Mouse (Mus musculus) embryonic fibroblast, embryonic 13.5 days (primary cell): ENCODE measurements around the gene Gm27179. TPM values are rescaled to one million over a fixed set of nuclear protein-coding genes. Genes with fewer than 3 reads are reported as not detected.
"Not testable (repeated sequence)": the region's sequence is repeated elsewhere in the genome, so short reads cannot be mapped to it uniquely, and the experiment has no call there.

Experiments
- H3K27ac ChIP-seq: 2 replicates; pipeline ENCODE4 v1.5.1; 2012; ENCODE audit warnings: low read length, control low read depth, inconsistent platforms; ENCODE audit not compliant: insufficient read depth
- H3K4me1 ChIP-seq: 2 replicates; pipeline ENCODE4 v1.6.1; 2011; ENCODE audit warnings: low read length; ENCODE audit not compliant: control insufficient read depth, insufficient read depth
- H3K4me3 ChIP-seq: 2 replicates; pipeline ENCODE4 v1.5.1; 2011; ENCODE audit warnings: mild to moderate bottlenecking, control low read depth, low read length; ENCODE audit not compliant: insufficient read depth
- polyA plus RNA-seq: library from polyadenylated mRNA; stranded (reverse); fragments of >200 nt; gene quantifications from 2 replicates; pipeline ENCODE4 v1.2.4, GENCODE M21; 2011; ENCODE audit warnings: low read depth; ENCODE audit not compliant: missing spikeins, insufficient read length

Gm27179 gene
- polyA plus RNA-seq, 1 experiment, result not detected

DNA sequence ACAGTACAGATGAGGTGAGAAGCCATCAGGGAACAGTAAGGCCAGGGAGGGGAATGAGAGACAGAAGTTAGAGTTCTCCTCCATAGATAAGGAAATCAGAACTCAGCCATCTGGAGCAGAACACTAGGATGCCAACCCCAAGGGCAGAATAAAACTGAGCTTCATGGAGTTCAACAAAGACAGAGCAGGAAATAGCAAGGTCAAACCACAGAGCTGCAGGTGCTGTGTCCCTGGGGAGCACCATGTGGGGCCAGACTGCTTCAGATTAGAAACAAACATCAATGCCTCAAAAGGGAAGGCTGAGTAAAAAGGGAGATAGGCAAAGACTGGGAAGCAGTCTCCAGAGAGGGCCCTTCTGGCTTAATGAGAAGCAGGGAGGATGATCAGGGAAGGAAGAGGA lies 16.1 kb downstream of the Gm27179 start:
- not testable (repeated sequence) for H3K27ac ChIP-seq, H3K4me3 ChIP-seq, H3K4me1 ChIP-seq

DNA sequence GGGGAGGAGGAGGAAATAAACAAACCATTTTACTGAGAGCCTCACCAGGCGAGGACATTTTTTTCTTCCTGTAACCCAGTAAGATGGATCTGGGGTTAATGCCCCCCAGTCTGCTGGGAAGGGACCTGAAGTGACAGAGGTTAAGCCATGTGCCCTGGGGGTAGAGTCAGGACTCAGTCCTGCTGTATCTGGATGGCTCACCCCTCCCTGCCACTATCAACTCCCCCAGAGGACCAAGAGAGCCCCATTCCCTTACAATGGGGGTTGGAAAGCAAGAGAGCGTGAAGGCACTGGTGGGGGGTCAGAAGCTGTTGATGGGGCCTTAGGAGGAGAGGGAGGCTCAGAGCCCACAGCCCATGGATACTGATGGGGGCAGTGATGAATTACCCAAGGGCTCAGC lies 17.4 kb downstream of the Gm27179 start:
- H3K4me3 ChIP-seq, H3K27ac ChIP-seq, H3K4me1 ChIP-seq: not testable (repeated sequence)

DNA sequence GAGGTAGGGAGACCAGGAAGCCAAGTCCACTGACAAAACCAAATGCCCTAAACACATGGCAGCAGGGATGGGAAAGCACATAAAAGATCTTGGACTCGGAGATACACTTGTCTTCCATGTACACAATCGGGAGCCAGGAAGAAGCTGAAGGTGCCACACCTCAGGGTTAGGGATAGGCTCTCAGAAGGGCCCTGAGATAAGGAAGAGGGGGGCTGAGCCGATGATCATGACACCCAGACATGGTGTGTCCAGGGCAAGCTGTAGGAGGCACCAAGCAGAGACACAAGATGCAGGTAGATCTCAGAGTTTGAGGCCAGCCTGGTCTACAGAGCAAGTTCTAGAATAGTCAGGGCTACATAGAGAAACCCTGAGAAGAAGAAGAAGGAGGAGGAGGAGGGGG lies 17.8 kb downstream of the Gm27179 start:
- not testable (repeated sequence) for H3K27ac ChIP-seq, H3K4me1 ChIP-seq, H3K4me3 ChIP-seq

DNA sequence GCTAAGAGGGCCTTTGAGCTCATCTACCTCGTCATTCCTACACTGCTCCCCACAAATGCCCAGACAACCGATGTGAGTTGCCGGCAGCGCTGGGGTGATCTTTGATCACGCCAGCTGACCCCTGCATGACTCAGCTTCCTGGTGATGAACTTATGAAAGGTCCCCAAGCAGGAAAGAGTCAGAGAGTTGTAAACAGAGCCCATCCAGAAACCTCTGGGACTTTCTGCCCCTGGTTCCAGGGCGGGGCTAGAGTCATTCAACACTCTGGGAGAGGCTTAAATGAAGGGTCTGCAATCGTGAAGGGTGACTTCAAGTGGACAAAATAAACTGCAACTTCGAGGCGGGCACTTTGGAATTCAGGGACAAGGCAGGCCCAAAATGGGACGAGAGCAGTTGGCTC lies 24.3 kb downstream of the Gm27179 start:
- not testable (repeated sequence) for H3K4me1 ChIP-seq, H3K27ac ChIP-seq, H3K4me3 ChIP-seq

DNA sequence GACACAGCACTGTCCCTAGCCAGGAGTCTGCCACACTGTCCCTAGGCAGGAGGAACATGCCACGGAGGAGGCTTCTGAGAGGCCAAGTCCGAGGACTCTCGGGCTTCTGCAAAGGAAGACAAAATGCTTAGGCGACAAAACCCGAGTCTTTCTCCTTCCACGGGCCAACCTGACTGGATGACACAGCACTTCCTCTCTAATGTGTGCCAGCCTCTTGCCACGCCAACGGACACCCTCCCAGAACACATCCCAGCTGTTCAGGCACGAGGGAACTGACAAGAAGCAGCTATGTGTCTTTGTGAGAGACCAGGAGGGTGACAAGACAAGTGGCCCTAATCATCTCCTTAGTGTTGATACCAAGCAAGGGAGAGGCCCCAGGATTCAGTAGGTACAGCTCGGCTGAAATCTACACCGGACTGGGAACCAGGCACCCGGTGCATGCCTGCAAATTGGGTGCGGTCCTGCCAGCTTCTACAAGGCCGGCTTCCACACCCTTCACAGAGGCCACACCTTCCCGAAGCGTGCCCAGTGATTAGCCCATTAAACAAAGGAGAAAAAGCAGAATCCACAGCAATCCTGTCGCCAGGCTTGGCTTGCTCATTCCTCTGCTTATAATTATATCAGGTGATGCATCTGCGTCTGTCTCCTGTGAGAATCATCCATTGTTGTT lies 26.7 kb downstream of the Gm27179 start:
- H3K4me3 ChIP-seq, H3K27ac ChIP-seq, H3K4me1 ChIP-seq: not testable (repeated sequence)

DNA sequence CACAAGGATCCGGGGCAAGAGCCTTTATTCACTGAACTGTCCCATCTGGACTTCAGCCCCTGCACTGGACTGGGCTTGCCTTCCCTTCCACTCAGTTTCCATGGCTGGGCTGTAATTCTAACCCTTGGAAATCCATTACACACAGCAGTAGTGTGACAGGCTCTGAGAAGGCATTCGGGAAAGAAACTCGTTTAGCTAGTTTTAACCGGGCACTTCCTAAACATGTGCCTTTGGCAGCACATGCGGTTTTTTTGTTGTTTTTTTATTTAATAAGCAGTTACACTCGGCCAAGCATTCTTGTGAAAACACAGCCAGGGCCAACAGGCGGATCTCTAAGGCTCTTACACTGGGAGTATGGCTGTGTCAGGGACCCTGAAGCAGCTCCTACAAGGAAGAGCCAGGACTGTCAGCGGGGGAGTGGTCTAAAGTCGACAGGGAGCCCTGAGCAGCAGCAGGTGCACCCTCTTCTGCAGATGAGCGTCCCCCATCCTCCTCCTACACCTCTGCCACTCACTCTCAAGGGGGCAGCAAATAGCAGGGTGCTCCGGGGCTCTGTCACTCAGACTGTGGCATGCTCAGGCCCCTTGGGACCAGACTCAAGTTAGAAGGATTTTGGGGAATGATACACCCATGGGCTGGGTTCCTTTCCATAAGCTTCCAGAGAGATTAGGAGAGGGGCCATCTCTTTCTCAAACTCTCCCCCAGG lies 38.3 kb downstream of the Gm27179 start:
- H3K27ac ChIP-seq, H3K4me3 ChIP-seq, H3K4me1 ChIP-seq: not testable (repeated sequence)

DNA sequence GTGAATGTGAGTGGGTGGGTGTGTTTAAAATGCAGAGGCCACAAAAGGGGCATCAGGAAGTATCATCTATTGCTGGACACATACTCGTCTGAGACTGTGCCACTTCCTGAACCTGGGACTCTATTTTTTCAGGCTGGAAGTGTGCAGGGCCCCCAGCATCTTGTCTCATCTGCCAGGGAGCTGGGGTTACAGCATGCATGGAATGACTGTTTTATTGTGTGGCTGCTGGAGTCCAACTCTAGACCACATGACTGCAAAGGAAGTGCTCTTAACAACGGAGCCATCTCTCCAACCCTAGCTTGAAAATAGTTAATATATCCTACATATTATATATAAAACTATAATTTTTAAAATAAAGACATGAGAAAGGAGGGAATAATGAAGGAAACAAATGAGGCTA lies 39.0 kb downstream of the Gm27179 start:
- not testable (repeated sequence) for H3K4me3 ChIP-seq, H3K27ac ChIP-seq, H3K4me1 ChIP-seq

DNA sequence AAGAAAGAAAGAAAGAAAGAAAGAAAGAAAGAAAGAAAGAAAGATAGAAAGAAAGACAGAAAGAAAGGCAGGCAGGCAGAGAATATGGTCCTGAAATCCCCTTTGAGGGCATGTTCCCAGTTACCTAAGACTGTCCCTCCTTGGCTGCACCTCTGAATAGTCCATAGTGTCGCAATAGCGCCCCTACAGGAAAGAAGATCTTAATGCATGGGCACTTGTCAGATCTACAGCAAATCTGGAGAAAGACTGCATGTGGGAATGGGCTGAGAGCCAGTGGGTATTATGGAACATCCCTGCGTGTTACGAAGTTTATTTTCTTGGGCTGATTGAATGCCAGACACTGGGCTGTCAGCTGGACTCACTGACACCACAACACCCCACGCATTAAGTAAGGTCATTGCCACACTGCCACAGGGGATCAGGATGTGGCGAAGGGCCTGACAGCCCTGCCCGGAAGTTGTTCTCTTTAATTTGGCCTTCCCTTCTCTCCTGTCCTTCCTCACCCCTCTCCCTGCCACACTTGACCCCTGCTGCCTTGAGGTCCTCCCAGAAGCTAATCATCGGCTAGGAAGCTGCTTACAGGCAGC lies 42.1 kb downstream of the Gm27179 start:
- H3K27ac ChIP-seq, H3K4me3 ChIP-seq, H3K4me1 ChIP-seq: not testable (repeated sequence)

DNA sequence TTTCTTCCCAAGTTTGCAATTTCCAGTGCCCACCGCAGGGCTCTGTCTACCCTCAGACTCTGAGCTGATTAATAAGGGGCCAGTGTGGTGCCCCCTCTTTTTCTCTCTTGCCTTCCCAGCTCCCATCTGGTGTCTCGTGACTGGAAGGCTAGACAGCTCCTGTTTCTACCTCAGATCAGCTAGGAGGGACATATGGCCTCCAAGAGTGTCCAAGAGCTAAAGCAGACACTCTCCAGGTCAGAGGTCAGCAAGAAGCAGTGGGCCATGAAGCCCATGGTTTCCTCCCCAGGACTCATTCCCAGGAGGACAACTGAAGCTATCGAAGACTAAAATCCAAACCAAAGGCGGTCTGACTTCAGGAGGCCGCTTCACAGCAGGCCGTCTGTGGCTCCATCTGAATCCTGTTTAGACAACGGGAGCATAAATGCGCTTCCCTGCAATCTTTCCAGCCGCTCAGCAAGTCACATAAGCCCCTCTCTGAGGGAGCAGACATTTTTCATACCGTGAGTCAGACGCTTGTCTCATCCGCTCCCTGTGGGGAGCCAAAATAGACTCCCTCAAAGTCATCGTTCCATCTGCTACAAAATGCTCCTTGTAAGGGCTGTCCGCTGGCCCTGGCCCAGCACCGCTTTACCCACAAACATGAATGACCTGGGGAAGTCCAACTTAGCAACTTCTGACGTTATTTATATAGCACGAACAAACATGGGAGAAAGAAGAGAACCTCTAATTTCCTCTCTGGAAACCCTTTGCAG lies 44.6 kb downstream of the Gm27179 start:
- H3K4me3 ChIP-seq, H3K4me1 ChIP-seq, H3K27ac ChIP-seq: not testable (repeated sequence)

DNA sequence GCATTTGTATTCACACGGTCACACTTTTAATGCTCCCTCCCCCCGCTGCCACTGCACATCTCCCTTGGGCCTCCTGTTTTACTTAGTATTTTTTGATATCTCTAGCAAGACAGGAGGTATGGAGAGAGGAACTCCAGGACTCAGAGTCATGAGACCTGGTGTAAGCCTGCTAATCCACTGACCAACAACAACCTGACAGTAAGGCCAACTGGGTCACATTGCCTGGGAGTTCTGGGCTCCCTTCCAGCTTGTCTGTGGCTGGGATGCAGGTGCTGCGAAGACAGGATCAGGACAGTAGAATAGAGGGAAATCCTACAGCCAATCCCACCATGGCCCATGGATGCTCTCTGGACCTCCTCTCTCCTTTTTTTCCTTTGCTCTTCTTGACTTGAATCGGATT lies 47.9 kb downstream of the Gm27179 start:
- not testable (repeated sequence) for H3K4me3 ChIP-seq, H3K4me1 ChIP-seq, H3K27ac ChIP-seq

Other genes starting within 250 kb of the Gm27179 start
- not detected in 2 replicates for gene Synb, start 218.2 kb downstream of the Gm27179 start, polyA plus RNA-seq
- not detected in 2 replicates for gene Gm16867, start 9.2 kb downstream of the Gm27179 start, polyA plus RNA-seq
- 8.7 and 10.8 TPM in 2 replicates for gene Entpd4b, start 42.9 kb upstream of the Gm27179 start, polyA plus RNA-seq